Mouse (Mus musculus): ENCODE measurements around the gene Cfap161.

DNA sequence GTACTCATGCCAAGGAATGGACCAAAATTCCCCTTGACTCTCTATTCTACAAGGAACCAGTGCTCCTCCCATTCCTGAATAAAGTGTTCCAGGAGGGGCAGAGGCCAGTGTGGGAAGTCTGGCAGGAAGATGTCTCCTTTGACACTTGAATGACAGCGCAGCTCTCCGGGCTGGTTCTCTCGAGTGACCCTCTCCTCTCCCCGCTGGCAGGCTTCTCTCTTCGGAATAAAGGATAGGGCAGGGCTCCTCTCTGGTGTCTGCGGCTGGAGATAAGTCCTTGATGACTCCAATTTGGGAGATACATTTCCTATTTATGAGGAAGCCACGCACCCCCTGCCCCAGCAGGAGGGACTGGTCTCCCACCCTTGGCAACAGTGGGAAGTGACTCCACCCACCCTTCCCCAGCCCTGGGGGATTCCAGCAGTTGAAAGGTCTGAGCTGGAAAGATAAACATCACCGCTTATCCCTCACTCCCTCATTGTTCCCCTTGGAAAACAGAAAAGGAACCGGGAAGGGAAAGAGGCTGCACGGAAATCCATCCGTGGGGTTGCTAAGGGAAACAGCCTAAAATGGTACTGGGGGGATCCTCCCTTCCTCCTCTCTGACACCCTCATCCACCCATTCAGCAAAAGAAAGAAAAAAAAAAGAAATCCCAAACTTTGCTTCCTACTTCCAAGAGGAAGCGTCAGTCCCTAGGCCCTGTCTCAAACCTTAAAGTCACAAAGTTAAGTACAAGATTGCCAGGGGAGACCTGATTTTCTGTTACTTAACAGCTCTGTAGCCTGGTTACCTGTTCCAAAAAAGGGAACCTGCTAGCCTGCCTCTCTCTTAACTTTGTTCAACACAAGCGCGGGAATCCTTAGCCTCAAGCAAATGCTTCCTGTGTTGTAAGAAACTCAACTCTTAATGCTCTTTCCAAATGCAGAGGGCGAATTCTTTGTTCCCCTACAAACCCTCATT, 15.7 kb upstream of the Cfap161 start:
- no peak for TF ChIP-seq CTCF (IDR thresholded peaks at IDR 0.05; ENCODE audit: low read depth, low read length)
- TF ChIP-seq POLR2A (IDR thresholded peaks at IDR 0.05; ENCODE audit: borderline replicate concordance, low read depth, low read length): no peak
